Mouse (Mus musculus): ENCODE measurements around the gene Sh3pxd2b. TPM values are rescaled to one million over a fixed set of nuclear protein-coding genes. Genes with fewer than 3 reads are reported as not detected.

Sh3pxd2b gene
- polyA plus RNA-seq, 1 experiment from 2014 or later, result 10.0 TPM

- ATAC-seq (replicated peaks; ENCODE audit: extremely low read depth, insufficient read depth, low FRiP score), result no peak
- H3K27ac ChIP-seq (ENCODE audit: low read length), result no peak overlapping the region
- peaks cover 10% of the 10 kb centered on the region for H3K9me3 ChIP-seq (replicated peaks; ENCODE audit: control insufficient read depth, low read length)
- H3K4me1 ChIP-seq (ENCODE audit: control insufficient read depth, insufficient read depth, low read length), result peaks cover 3% of the 10 kb centered on the region; the same call in 1 of the 2 replicates
- WGBS, result 62% methylated on average over 2 of the region's 2 CpGs
- H3K27me3 ChIP-seq (ENCODE audit: control insufficient read depth, insufficient read depth, low read length), result no peaks in the 10 kb centered on the region
- no peaks in the 10 kb centered on the region for H3K36me3 ChIP-seq (ENCODE audit: control insufficient read depth, insufficient read depth)
- H3K9ac ChIP-seq (ENCODE audit: low read length), result no peak overlapping the region
- H3K4me2 ChIP-seq (ENCODE audit: low read depth, low read length), result no peak overlapping the region
- no peak overlapping the region for H3K4me3 ChIP-seq (ENCODE audit: low read length)
Measured at GRCm38 (mm10) chr11:32333235-32333634, 14.4 kb upstream of the Sh3pxd2b start.

DNA sequence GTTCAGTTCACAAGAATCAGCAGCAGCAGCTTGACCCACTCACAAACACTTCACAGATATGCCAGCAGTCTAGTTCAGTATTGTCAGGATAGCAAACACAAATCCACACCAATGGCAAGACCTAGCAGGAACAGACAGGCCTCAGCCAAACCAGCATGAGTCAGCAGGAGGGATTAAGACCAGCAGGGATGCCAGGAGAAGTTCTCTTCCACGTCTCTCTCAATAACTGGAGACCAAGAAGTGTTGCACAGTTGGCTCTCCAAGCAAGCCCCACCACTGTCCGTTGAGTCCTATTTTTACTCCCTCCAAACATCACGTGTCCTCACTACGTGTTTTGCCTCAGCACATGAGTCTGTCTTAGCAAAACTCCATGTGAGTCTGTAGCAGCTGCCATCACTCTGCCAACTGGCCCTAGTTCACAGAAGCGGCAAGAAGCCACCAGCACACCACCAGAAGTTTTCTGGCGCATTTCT, 11.1 kb upstream of the Sh3pxd2b start:
- Histone ChIP-seq H3K27ac (ENCODE audit: low read length) (no peak overlapping the region), H3K36me3 (ENCODE audit: control insufficient read depth, insufficient read depth) (no peaks in the 10 kb centered on the region), H3K4me2 (ENCODE audit: low read depth, low read length) (no peak overlapping the region), H3K27me3 (ENCODE audit: control insufficient read depth, insufficient read depth, low read length) (no peaks in the 10 kb centered on the region), H3K9ac (ENCODE audit: low read length) (no peak overlapping the region), H3K4me3 (ENCODE audit: low read length) (no peak overlapping the region), H3K9me3 (replicated peaks; ENCODE audit: control insufficient read depth, low read length) (peaks cover 10% of the 10 kb centered on the region), H3K4me1 (ENCODE audit: control insufficient read depth, insufficient read depth, low read length) (peaks cover 10% of the 10 kb centered on the region)
- ATAC-seq (replicated peaks; ENCODE audit: extremely low read depth, insufficient read depth, low FRiP score), result no peak
- 79% methylated on average over 6 of the region's 6 CpGs for WGBS

- Histone ChIP-seq H3K9me3 (replicated peaks; ENCODE audit: control insufficient read depth, low read length) (peaks cover 7% of the 10 kb centered on the region), H3K4me1 (ENCODE audit: control insufficient read depth, insufficient read depth, low read length) (peaks cover 10% of the 10 kb centered on the region), H3K4me2 (ENCODE audit: low read depth, low read length) (no peak overlapping the region), H3K27me3 (ENCODE audit: control insufficient read depth, insufficient read depth, low read length) (no peaks in the 10 kb centered on the region), H3K27ac (ENCODE audit: low read length) (no peak overlapping the region), H3K36me3 (ENCODE audit: control insufficient read depth, insufficient read depth) (no peaks in the 10 kb centered on the region), H3K4me3 (ENCODE audit: low read length) (no peak overlapping the region), H3K9ac (ENCODE audit: low read length) (no peak overlapping the region)
- peak; percentile 77 for ATAC-seq (replicated peaks; ENCODE audit: extremely low read depth, insufficient read depth, low FRiP score)
- 54% methylated on average over 2 of the region's 2 CpGs for WGBS
Measured at GRCm38 (mm10) chr11:32339131-32339531, 8.5 kb upstream of the Sh3pxd2b start.

- Histone ChIP-seq H3K4me2 (ENCODE audit: low read depth, low read length) (peak overlapping the region; percentile 29; the same call in 1 of the 2 replicates), H3K27ac (ENCODE audit: low read length) (peak overlapping the region; percentile 60), H3K27me3 (ENCODE audit: control insufficient read depth, insufficient read depth, low read length) (no peaks in the 10 kb centered on the region), H3K36me3 (ENCODE audit: control insufficient read depth, insufficient read depth) (no peaks in the 10 kb centered on the region), H3K9ac (ENCODE audit: low read length) (no peak overlapping the region), H3K4me1 (ENCODE audit: control insufficient read depth, insufficient read depth, low read length) (peaks cover 10% of the 10 kb centered on the region), H3K9me3 (replicated peaks; ENCODE audit: control insufficient read depth, low read length) (peaks cover 6% of the 10 kb centered on the region; the same call in 1 of the 2 replicates), H3K4me3 (ENCODE audit: low read length) (no peak overlapping the region)
- WGBS, result 26% methylated on average over 17 of the region's 17 CpGs
- peak; percentile 38; the same call in 1 of the 2 replicates for ATAC-seq (replicated peaks; ENCODE audit: extremely low read depth, insufficient read depth, low FRiP score)
Measured at GRCm38 (mm10) chr11:32340476-32341473, 6.8 kb upstream of the Sh3pxd2b start.

DNA sequence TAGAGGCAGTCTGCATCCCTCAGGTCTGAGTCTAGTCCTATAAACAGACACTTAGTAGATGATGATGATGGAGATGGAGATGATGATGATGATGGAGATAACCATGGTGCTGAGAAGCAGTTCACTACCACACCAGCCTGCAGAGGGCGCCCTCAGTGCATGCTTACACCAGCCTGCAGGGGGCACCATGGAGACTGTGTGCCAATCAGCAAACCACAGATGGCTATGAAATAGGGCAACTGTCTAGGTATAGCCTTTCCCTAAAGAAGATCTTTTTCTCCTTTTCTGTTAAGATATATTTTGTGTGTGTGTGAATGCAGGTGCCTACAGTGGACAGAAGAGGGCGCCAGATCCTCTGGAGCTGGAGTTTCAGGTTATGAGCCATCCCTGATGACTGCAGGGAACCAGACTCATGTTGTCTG, 4.8 kb upstream of the Sh3pxd2b start:
- WGBS, result 16% methylated on average over 2 of the region's 2 CpGs
- Histone ChIP-seq H3K9ac (ENCODE audit: low read length) (no peak overlapping the region), H3K4me3 (ENCODE audit: low read length) (no peak overlapping the region), H3K4me1 (ENCODE audit: control insufficient read depth, insufficient read depth, low read length) (peaks cover 10% of the 10 kb centered on the region), H3K36me3 (ENCODE audit: control insufficient read depth, insufficient read depth) (no peaks in the 10 kb centered on the region), H3K4me2 (ENCODE audit: low read depth, low read length) (no peak overlapping the region), H3K27ac (ENCODE audit: low read length) (no peak overlapping the region), H3K9me3 (replicated peaks; ENCODE audit: control insufficient read depth, low read length) (no peaks in the 10 kb centered on the region), H3K27me3 (ENCODE audit: control insufficient read depth, insufficient read depth, low read length) (no peaks in the 10 kb centered on the region)
- ATAC-seq (replicated peaks; ENCODE audit: extremely low read depth, insufficient read depth, low FRiP score), result no peak

DNA sequence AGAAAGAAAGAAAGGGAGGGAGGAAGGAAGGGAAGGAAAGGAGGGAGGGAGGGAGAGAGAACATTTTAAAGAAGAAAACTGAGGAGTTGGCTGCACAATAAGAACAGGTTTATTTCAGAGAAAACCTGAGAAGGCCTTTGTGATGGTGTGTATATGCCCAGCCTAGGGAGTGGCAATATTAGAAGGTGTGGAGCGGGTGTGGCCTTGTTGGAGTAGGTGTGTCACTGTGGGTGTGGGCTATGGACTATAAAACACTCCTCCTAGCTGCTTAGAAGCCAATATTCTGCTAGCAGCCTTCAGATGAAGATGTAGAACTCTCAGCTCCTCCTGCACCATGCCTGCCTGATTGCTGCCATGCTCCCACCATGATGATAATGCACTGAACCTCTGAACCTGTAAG, 4.3 kb upstream of the Sh3pxd2b start:
- Histone ChIP-seq H3K4me1 (ENCODE audit: control insufficient read depth, insufficient read depth, low read length) (peaks cover 10% of the 10 kb centered on the region), H3K27ac (ENCODE audit: low read length) (no peak overlapping the region), H3K4me3 (ENCODE audit: low read length) (no peak overlapping the region), H3K4me2 (ENCODE audit: low read depth, low read length) (no peak overlapping the region), H3K36me3 (ENCODE audit: control insufficient read depth, insufficient read depth) (no peaks in the 10 kb centered on the region), H3K9me3 (replicated peaks; ENCODE audit: control insufficient read depth, low read length) (no peaks in the 10 kb centered on the region), H3K9ac (ENCODE audit: low read length) (no peak overlapping the region), H3K27me3 (ENCODE audit: control insufficient read depth, insufficient read depth, low read length) (no peaks in the 10 kb centered on the region)
- ATAC-seq (replicated peaks; ENCODE audit: extremely low read depth, insufficient read depth, low FRiP score), result no peak
- WGBS, result 88% methylated on average over 1 of the region's 1 CpGs

GRCm38 (mm10) chr11:32345504-32346297, 1.9 kb upstream of the Sh3pxd2b start:
- no peak overlapping the region for H3K9ac ChIP-seq (ENCODE audit: low read length)
- H3K27ac ChIP-seq (ENCODE audit: low read length), result no peak overlapping the region
- no peaks in the 10 kb centered on the region for H3K27me3 ChIP-seq (ENCODE audit: control insufficient read depth, insufficient read depth, low read length)
- ATAC-seq (replicated peaks; ENCODE audit: extremely low read depth, insufficient read depth, low FRiP score), result no peak
- no peaks in the 10 kb centered on the region for H3K9me3 ChIP-seq (replicated peaks; ENCODE audit: control insufficient read depth, low read length)
- H3K4me2 ChIP-seq (ENCODE audit: low read depth, low read length), result no peak overlapping the region
- WGBS, result 71% methylated on average over 6 of the region's 6 CpGs
- H3K4me1 ChIP-seq (ENCODE audit: control insufficient read depth, insufficient read depth, low read length), result peaks cover 11% of the 10 kb centered on the region
- H3K4me3 ChIP-seq (ENCODE audit: low read length), result no peak overlapping the region
- H3K36me3 ChIP-seq (ENCODE audit: control insufficient read depth, insufficient read depth), result no peaks in the 10 kb centered on the region

GRCm38 (mm10) chr11:32347264-32347606, 385 bp upstream of the Sh3pxd2b start:
- H3K4me2 ChIP-seq (ENCODE audit: low read depth, low read length), result peak overlapping the region; percentile 74
- H3K4me3 ChIP-seq (ENCODE audit: low read length), result peak overlapping the region; percentile 67
- peaks cover 5% of the 10 kb centered on the region; the same call in 1 of the 2 replicates for H3K4me1 ChIP-seq (ENCODE audit: control insufficient read depth, insufficient read depth, low read length)
- peak overlapping the region; percentile 89 for H3K9ac ChIP-seq (ENCODE audit: low read length)
- H3K27ac ChIP-seq (ENCODE audit: low read length), result peak overlapping the region; percentile 6; the same call in 1 of the 2 replicates
- WGBS, result 8% methylated on average over 10 of the region's 10 CpGs
- 0 out of 2 replicates have a peak, but pooled peaks have one; percentile 8 for ATAC-seq (replicated peaks; ENCODE audit: extremely low read depth, insufficient read depth, low FRiP score)
- no peaks in the 10 kb centered on the region for H3K9me3 ChIP-seq (replicated peaks; ENCODE audit: control insufficient read depth, low read length)
- H3K27me3 ChIP-seq (ENCODE audit: control insufficient read depth, insufficient read depth, low read length), result no peaks in the 10 kb centered on the region
- H3K36me3 ChIP-seq (ENCODE audit: control insufficient read depth, insufficient read depth), result peaks cover 4% of the 10 kb centered on the region; the same call in 1 of the 2 replicates

Measured in heart, embryonic 16.5 days (tissue).